Mouse (Mus musculus) heart, embryonic 16.5 days (tissue): ENCODE measurements around the gene Tmbim4. TPM values are rescaled to one million over a fixed set of nuclear protein-coding genes. Genes with fewer than 3 reads are reported as not detected.

Experiments used
- ATAC-seq: fragments of 200-750 bp; cut with Nextera tagmentation; replicated peaks from 2 replicates; pipeline ENCODE4 v1.8.0; 2017; ENCODE audit warnings: moderate number of reproducible peaks; ENCODE audit not compliant: insufficient read depth, low FRiP score; ENCODE audit errors: extremely low read depth
- H3K27ac ChIP-seq: fragments of 300-500 bp; sonication (generic); 2 replicates; pipeline ENCODE4 v1.5.1; 2014; ENCODE audit warnings: mild to moderate bottlenecking, low read length, control low read depth, moderate library complexity
- H3K27me3 ChIP-seq: fragments of 300-500 bp; sonication (generic); 2 replicates; pipeline ENCODE4 v1.6.1; 2014; ENCODE audit warnings: low read length, mixed read lengths; ENCODE audit not compliant: control insufficient read depth, insufficient read depth
- H3K36me3 ChIP-seq: fragments of 300-500 bp; sonication (generic); 2 replicates; pipeline ENCODE4 v1.6.1; 2014; ENCODE audit not compliant: control insufficient read depth, insufficient read depth
- H3K4me1 ChIP-seq: fragments of 300-500 bp; sonication (generic); 2 replicates; pipeline ENCODE4 v1.6.1; 2014; ENCODE audit warnings: low read length, mixed read lengths; ENCODE audit not compliant: control insufficient read depth, insufficient read depth
- H3K4me2 ChIP-seq: fragments of 300-500 bp; sonication (generic); 2 replicates; pipeline ENCODE4 v1.6.1; 2014; ENCODE audit warnings: low read depth, mild to moderate bottlenecking, control low read depth, low read length
- H3K4me3 ChIP-seq: fragments of 300-500 bp; sonication (generic); 2 replicates; pipeline ENCODE4 v1.5.1; 2014; ENCODE audit warnings: mild to moderate bottlenecking, control low read depth, low read length
- H3K9ac ChIP-seq: fragments of 300-500 bp; sonication (generic); 2 replicates; pipeline ENCODE4 v1.6.1; 2014; ENCODE audit warnings: low read length, control low read depth
- H3K9me3 ChIP-seq: fragments of 300-500 bp; sonication (generic); replicated peaks from 2 replicates; pipeline ENCODE4 v1.6.1; 2016; ENCODE audit warnings: low read length; ENCODE audit not compliant: control insufficient read depth
- WGBS: fragments of 180-500 bp; shearing (Covaris S2); extraction: QIAGEN DNeasy Blood & Tissue Kit; methylation state at CpG from one replicate; pipeline ENCODE4 v1.1.7; 2014; 5-methylcytosine and 5-hydroxymethylcytosine counted together
- polyA plus RNA-seq: library from polyadenylated mRNA; unstranded; fragments of >200 nt; fragmentation: Nextera tagmentation; extraction: Ambion mirVana; gene quantifications from 2 replicates; pipeline ENCODE4 v1.2.1, GENCODE M21; 2015

The Tmbim4 gene
- polyA plus RNA-seq, 1 experiment from 2014 or later: 120 TPM

- 38% methylated on average over 9 of the region's 9 CpGs for WGBS
- no peaks in the 10 kb centered on the region for H3K36me3 ChIP-seq
- peaks cover 2% of the 10 kb centered on the region; the same call in 1 of the 2 replicates for H3K27me3 ChIP-seq
- H3K27ac ChIP-seq: no peak overlapping the region
- H3K9me3 ChIP-seq: no peaks in the 10 kb centered on the region
- no peak overlapping the region for H3K4me3 ChIP-seq
- no peak overlapping the region for H3K9ac ChIP-seq
- H3K4me1 ChIP-seq: no peaks in the 10 kb centered on the region
- ATAC-seq: no peak
- H3K4me2 ChIP-seq: no peak overlapping the region
Observed at GRCm38 (mm10) chr10:120246994-120247750, 45.8 kb downstream of the Tmbim4 start.

DNA sequence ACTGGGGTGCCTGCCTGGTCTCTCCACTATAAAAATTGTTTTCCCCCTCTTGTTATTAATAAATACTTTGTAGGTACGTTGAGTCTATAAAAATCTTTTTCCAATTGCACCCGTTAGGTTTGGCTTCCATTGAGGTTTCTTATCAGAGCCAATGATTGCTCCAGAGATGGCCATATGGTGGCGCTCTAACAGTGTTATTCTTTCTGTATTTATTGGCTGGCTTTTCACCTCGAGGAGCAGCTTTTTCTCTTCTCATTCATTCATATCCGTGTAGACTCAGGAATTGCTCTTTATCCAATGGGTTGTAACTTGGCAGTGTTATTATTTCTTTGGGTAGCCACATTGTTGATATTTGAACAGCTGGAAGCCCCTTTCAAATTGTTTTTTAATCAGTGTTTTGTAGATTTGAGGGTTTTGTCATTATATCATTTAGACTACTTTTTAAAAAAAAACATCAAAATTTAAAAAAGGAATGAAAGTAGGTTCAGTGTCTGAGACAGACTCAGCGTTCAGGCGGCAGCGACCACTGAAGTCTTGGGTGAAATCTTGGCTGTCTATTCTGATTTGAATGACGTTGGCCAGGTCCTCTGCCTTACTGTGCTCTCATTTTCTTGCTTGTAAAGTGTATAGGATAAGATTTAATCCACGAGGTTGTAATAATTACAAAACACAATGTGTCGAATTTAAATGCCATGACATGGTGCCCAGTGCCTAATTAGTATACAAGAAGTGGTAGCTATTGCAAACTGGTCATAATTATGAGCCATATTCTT lies 49.7 kb downstream of the Tmbim4 start:
- H3K4me1 ChIP-seq: no peaks in the 10 kb centered on the region
- H3K4me2 ChIP-seq: no peak overlapping the region
- 48% methylated on average over 11 of the region's 11 CpGs for WGBS
- H3K27ac ChIP-seq: no peak overlapping the region
- no peaks in the 10 kb centered on the region for H3K36me3 ChIP-seq
- H3K27me3 ChIP-seq: no peaks in the 10 kb centered on the region
- no peak for ATAC-seq
- H3K9me3 ChIP-seq: no peaks in the 10 kb centered on the region
- no peak overlapping the region for H3K9ac ChIP-seq
- H3K4me3 ChIP-seq: no peak overlapping the region

DNA sequence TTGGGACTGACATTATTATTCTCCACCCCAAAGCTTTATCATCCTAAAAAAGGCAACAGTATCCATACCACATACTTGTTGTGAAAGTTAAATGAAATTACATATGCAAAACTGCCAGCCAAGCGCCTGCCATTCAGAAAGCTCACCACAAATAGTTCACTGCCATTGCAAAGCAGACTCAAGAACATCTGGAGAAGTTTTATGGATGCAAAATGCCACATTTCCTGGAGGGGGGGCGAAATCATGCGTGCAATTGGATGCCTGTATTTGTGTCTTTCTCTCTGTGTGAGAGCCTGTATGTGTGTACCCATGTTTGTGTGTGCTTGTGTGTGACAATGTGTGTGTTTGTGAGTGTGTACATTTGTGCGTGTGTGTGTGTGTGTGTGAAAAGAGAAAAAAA lies 50.4 kb downstream of the Tmbim4 start:
- Histone ChIP-seq H3K27ac (no peak overlapping the region), H3K36me3 (no peaks in the 10 kb centered on the region), H3K4me2 (no peak overlapping the region), H3K27me3 (no peaks in the 10 kb centered on the region), H3K9ac (no peak overlapping the region), H3K4me3 (no peak overlapping the region), H3K4me1 (no peaks in the 10 kb centered on the region), H3K9me3 (no peaks in the 10 kb centered on the region)
- ATAC-seq: no peak
- WGBS: 89% methylated on average over 4 of the region's 4 CpGs

DNA sequence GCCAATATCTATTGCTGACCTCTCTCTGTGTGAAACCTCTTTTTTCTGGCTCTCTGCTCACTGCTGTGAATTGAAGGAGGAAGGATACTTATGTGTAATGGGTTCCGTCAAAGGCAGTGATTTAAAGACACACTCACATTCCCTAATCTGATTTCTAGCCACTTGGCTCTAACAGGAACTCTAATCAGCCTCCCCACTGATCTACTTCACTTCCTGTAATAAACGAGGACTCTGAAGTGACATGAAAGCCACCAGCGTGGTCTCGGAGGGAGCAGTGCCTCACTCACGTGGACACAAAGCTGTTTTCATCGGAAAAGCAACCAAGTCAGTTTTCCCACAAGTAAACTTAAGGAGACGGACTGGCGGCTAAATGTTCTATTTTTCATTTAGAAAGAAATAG lies 51.4 kb downstream of the Tmbim4 start:
- 37% methylated on average over 8 of the region's 8 CpGs for WGBS
- Histone ChIP-seq H3K9ac (no peak overlapping the region), H3K4me3 (no peak overlapping the region), H3K9me3 (no peaks in the 10 kb centered on the region), H3K36me3 (no peaks in the 10 kb centered on the region), H3K4me2 (0 out of 2 replicates have a peak overlapping the region, but pooled peaks have one; percentile 8), H3K27me3 (no peaks in the 10 kb centered on the region), H3K27ac (no peak overlapping the region), H3K4me1 (no peaks in the 10 kb centered on the region)
- ATAC-seq: no peak

DNA sequence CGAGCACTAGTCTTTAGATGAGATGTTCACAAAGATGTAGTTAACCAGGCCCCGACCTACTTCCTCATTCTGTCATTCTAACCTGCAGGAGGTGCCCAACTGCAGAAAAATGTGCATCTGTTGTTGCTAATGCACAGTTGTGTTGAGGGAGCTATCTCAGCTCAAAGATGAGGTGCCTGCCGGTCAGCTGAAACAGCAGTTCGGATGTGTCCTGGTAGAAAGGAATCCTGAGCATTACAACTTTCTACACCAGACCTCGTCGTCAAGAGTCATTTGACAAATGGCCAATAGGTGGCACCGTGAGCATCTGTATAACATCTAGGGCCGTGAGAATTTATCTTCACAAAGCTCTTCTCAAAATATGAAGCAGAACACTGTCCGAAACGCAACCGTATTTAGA lies 55.8 kb downstream of the Tmbim4 start:
- Histone ChIP-seq H3K27ac (no peak overlapping the region), H3K4me3 (no peak overlapping the region), H3K27me3 (no peaks in the 10 kb centered on the region), H3K4me2 (no peak overlapping the region), H3K36me3 (no peaks in the 10 kb centered on the region), H3K9me3 (no peaks in the 10 kb centered on the region), H3K9ac (no peak overlapping the region), H3K4me1 (no peaks in the 10 kb centered on the region)
- no peak for ATAC-seq
- WGBS: 21% methylated on average over 11 of the region's 11 CpGs

DNA sequence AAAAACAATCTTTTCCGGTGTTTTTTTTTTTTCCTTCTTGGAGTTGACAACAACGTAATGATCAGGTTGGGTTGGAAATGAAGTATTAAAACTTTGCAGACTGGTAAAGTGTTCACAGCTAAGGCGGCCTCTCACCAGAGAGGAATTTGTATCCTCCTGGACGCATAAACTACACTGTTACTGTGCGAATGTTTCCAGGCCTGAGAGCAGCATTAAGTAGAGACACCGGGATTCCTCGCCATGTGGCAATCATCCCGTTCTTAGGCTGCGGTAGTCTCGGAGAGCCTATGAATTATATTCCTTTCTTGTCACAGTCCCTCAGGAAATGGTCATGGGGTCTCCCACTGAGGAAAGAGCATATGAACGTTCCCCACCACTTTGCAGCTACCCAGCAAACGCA lies 66.4 kb downstream of the Tmbim4 start:
- Histone ChIP-seq H3K9me3 (peaks cover 4% of the 10 kb centered on the region), H3K27ac (no peak overlapping the region), H3K4me2 (no peak overlapping the region), H3K9ac (no peak overlapping the region), H3K36me3 (no peaks in the 10 kb centered on the region), H3K4me1 (peaks cover 11% of the 10 kb centered on the region), H3K4me3 (no peak overlapping the region), H3K27me3 (peaks cover 2% of the 10 kb centered on the region; the same call in 1 of the 2 replicates)
- no peak for ATAC-seq
- WGBS: 80% methylated on average over 12 of the region's 12 CpGs

DNA sequence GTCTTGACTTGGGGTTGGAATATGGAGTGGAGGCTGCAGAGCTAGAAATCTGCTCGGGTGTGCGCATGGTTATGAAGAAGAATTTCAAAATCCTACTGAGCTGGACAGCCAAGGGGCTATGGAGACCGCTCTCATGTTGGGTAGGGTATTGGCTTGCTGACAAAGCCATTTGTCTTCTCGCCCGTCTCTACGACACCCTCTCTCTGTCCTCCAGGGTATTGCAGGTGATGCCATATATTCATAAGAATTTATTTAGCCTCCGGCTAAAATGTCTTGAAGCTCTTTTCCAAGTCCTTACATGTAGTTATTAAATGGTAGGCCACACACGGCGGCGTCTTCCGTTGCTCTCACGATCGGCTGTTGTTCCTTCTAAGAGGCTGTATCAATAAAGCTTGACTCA lies 68.6 kb downstream of the Tmbim4 start:
- Histone ChIP-seq H3K9me3 (no peaks in the 10 kb centered on the region; the same call in 1 of the 2 replicates), H3K36me3 (no peaks in the 10 kb centered on the region), H3K27me3 (peaks cover 6% of the 10 kb centered on the region; the same call in 1 of the 2 replicates), H3K4me2 (no peak overlapping the region), H3K4me3 (no peak overlapping the region), H3K9ac (no peak overlapping the region), H3K4me1 (peaks cover 11% of the 10 kb centered on the region), H3K27ac (no peak overlapping the region)
- WGBS: 91% methylated on average over 13 of the region's 13 CpGs
- ATAC-seq: no peak

DNA sequence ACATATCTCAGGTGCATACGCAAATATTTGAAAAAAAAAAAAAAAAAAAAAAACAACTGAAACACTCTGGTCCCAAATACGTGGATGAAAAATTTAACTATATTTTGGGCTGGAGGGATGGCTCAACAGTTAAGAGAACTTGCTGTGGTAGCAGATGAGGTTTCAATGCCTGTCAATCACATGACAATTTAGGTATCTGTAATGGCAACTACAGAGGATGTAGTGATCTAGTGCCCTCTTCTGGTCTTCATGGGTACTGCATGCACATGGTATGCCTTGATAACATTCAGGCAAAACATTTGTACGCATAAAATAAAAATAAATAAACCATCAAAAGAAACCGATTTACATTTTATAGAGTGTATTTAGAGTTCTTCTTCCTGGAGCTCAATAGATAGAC lies 69.4 kb downstream of the Tmbim4 start:
- peaks cover 6% of the 10 kb centered on the region; the same call in 1 of the 2 replicates for H3K27me3 ChIP-seq
- H3K4me3 ChIP-seq: no peak overlapping the region
- 73% methylated on average over 4 of the region's 4 CpGs for WGBS
- H3K9me3 ChIP-seq: no peaks in the 10 kb centered on the region
- peaks cover 11% of the 10 kb centered on the region for H3K4me1 ChIP-seq
- ATAC-seq: no peak
- H3K9ac ChIP-seq: no peak overlapping the region
- no peaks in the 10 kb centered on the region for H3K36me3 ChIP-seq
- H3K4me2 ChIP-seq: no peak overlapping the region
- no peak overlapping the region for H3K27ac ChIP-seq

- Histone ChIP-seq H3K4me1 (peaks cover 11% of the 10 kb centered on the region), H3K4me3 (no peak overlapping the region), H3K27me3 (peaks cover 6% of the 10 kb centered on the region; the same call in 1 of the 2 replicates), H3K4me2 (no peak overlapping the region), H3K9me3 (no peaks in the 10 kb centered on the region), H3K27ac (no peak overlapping the region), H3K9ac (no peak overlapping the region), H3K36me3 (no peaks in the 10 kb centered on the region)
- WGBS: 62% methylated on average over 6 of the region's 6 CpGs
- ATAC-seq: no peak
Observed at GRCm38 (mm10) chr10:120271318-120271717, 69.9 kb downstream of the Tmbim4 start.
